Mouse (Mus musculus): ENCODE results near the gene Sacs.

DNA sequence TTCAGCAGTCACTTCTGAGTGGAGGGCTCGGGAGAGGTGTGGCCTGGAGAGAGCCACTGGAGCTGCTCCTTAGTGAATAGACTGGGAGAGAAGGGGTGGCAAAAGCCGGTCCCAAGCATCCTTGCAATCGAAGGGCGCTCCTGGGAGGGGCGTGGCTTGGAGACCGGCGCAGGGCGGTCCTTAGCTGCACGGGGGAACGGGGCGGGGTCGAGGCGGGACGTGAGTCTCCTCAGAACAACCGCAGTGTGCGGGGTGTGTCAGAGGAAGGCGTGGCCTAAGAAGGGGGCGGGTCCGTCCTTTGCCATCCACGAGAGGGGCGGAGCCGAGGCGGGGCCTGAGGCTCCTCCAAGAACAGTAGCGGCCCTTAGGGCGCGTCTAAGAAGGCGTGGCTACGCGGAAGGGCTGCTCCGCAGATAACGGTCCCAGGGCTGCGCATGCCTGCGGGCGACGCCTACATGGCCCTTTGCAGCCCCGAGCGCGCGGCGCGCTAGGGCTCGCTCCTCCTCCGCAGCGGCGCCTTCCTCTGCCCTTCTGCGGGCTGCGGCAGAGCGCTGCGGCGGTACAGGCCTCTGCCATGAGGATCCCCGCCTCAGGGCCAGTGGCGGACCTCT is 34.4 kb downstream of the Sacs start:
- TF ChIP-seq CTCF (IDR thresholded peaks at IDR 0.05), result no peak
- no peak for TF ChIP-seq EP300 (IDR thresholded peaks at IDR 0.05)
